Mouse (Mus musculus): ENCODE measurements around the gene Tsku. TPM values are rescaled to one million over a fixed set of nuclear protein-coding genes. Genes with fewer than 3 reads are reported as not detected.

Tsku gene
- polyA plus RNA-seq, 1 experiment from 2014 or later, result 10.9 TPM

- Histone ChIP-seq H3K4me3 (replicated peaks) (no peak overlapping the region), H3K4me1 (0 out of 2 replicates have a peak, but pooled peaks cover 2% of the 10 kb centered on the region), H3K4me2 (no peak overlapping the region), H3K9ac (no peak overlapping the region), H3K36me3 (no peaks in the 10 kb centered on the region), H3K27ac (no peak overlapping the region), H3K9me3 (no peaks in the 10 kb centered on the region), H3K27me3 (replicated peaks) (no peaks in the 10 kb centered on the region)
- 44% methylated on average over 4 of the region's 4 CpGs for WGBS
- ATAC-seq (ENCODE audit: insufficient read depth, low FRiP score, low read depth), result peak; percentile 36; the same call in 1 of the 2 replicates
Observed at GRCm38 (mm10) chr7:98383337-98383736, 22.2 kb upstream of the Tsku start.

- H3K4me3 ChIP-seq (replicated peaks), result no peak overlapping the region
- no peak overlapping the region for H3K4me2 ChIP-seq
- H3K27ac ChIP-seq, result no peak overlapping the region
- no peaks in the 10 kb centered on the region for H3K27me3 ChIP-seq (replicated peaks)
- WGBS, result 73% methylated on average over 6 of the region's 6 CpGs
- no peak overlapping the region for H3K9ac ChIP-seq
- no peak for ATAC-seq (ENCODE audit: insufficient read depth, low FRiP score, low read depth)
- H3K9me3 ChIP-seq, result no peaks in the 10 kb centered on the region
- no peaks in the 10 kb centered on the region for H3K36me3 ChIP-seq
- H3K4me1 ChIP-seq, result 0 out of 2 replicates have a peak, but pooled peaks cover 2% of the 10 kb centered on the region
Observed at GRCm38 (mm10) chr7:98382784-98383183, 21.7 kb upstream of the Tsku start.

- H3K36me3 ChIP-seq, result no peaks in the 10 kb centered on the region
- no peak overlapping the region for H3K4me2 ChIP-seq
- no peak overlapping the region for H3K4me3 ChIP-seq (replicated peaks)
- no peaks in the 10 kb centered on the region for H3K27me3 ChIP-seq (replicated peaks)
- WGBS, result 71% methylated on average over 6 of the region's 6 CpGs
- H3K9ac ChIP-seq, result no peak overlapping the region
- H3K9me3 ChIP-seq, result no peaks in the 10 kb centered on the region
- 0 out of 2 replicates have a peak, but pooled peaks cover 2% of the 10 kb centered on the region for H3K4me1 ChIP-seq
- H3K27ac ChIP-seq, result no peak overlapping the region
- no peak for ATAC-seq (ENCODE audit: insufficient read depth, low FRiP score, low read depth)
Observed at GRCm38 (mm10) chr7:98380224-98380925, 19.2 kb upstream of the Tsku start.

GRCm38 (mm10) chr7:98379232-98379631 is 18.1 kb upstream of the Tsku start:
- H3K4me1 ChIP-seq, result 0 out of 2 replicates have a peak, but pooled peaks cover 2% of the 10 kb centered on the region
- 75% methylated on average over 4 of the region's 4 CpGs for WGBS
- H3K9me3 ChIP-seq, result no peaks in the 10 kb centered on the region
- ATAC-seq (ENCODE audit: insufficient read depth, low FRiP score, low read depth), result no peak
- no peaks in the 10 kb centered on the region for H3K36me3 ChIP-seq
- H3K4me2 ChIP-seq, result no peak overlapping the region
- no peak overlapping the region for H3K27ac ChIP-seq
- no peaks in the 10 kb centered on the region for H3K27me3 ChIP-seq (replicated peaks)
- H3K4me3 ChIP-seq (replicated peaks), result no peak overlapping the region
- no peak overlapping the region for H3K9ac ChIP-seq

DNA sequence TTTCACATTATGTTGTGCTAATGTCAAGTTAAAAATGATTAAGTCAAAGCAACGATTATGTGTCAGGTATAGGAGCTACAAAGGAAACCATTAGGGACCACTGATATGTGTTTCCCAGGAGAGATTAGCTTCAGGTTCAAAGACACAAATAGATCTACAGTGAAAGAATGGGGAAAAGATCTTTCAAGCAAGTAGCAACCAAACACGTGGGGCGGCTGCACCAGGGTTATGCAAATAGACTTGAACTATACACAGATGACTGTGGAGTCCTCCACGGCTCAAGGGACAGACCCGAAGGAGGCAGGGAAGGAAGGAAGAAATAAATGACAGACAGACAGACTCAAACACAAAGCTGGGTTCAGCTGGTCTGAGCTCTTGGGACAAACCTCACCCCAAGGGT is 16.1 kb upstream of the Tsku start:
- Histone ChIP-seq H3K9ac (no peak overlapping the region), H3K27me3 (replicated peaks) (no peaks in the 10 kb centered on the region), H3K4me3 (replicated peaks) (no peak overlapping the region), H3K27ac (no peak overlapping the region), H3K4me2 (no peak overlapping the region), H3K4me1 (no peaks in the 10 kb centered on the region), H3K36me3 (no peaks in the 10 kb centered on the region), H3K9me3 (no peaks in the 10 kb centered on the region)
- WGBS, result 49% methylated on average over 5 of the region's 5 CpGs
- peak; percentile 52; the same call in 1 of the 2 replicates for ATAC-seq (ENCODE audit: insufficient read depth, low FRiP score, low read depth)

DNA sequence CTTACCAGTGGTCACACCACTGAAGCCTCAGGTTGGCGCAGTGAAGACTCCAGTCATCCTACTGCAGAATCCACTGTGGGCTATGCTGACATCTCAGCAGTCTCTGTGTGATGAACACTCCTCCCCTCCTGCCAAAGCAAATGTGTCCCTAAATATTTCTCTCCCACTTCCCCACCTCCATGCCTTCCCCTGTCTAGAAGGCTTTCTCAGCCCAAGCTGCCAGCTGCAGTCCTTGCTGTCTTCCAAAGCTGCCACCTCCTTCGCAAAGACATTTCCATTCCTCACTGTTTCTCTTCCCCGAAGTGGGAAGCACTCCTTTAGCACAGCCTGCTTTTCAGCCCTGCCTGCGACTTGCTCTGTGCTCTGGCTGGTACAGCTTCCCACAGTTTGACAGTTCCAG is 10.0 kb upstream of the Tsku start:
- Histone ChIP-seq H3K4me2 (no peak overlapping the region), H3K9ac (no peak overlapping the region), H3K27ac (no peak overlapping the region), H3K4me1 (no peaks in the 10 kb centered on the region), H3K4me3 (replicated peaks) (no peak overlapping the region), H3K36me3 (no peaks in the 10 kb centered on the region), H3K9me3 (no peaks in the 10 kb centered on the region), H3K27me3 (replicated peaks) (peaks cover 4% of the 10 kb centered on the region; the same call in 1 of the 2 replicates)
- ATAC-seq (ENCODE audit: insufficient read depth, low FRiP score, low read depth), result no peak
- 39% methylated on average over 4 of the region's 4 CpGs for WGBS

- Histone ChIP-seq H3K4me1 (no peaks in the 10 kb centered on the region), H3K27ac (no peak overlapping the region), H3K36me3 (no peaks in the 10 kb centered on the region), H3K9ac (no peak overlapping the region), H3K27me3 (replicated peaks) (peaks cover 4% of the 10 kb centered on the region; the same call in 1 of the 2 replicates), H3K4me3 (replicated peaks) (no peak overlapping the region), H3K9me3 (no peaks in the 10 kb centered on the region), H3K4me2 (no peak overlapping the region)
- 60% methylated on average over 10 of the region's 10 CpGs for WGBS
- ATAC-seq (ENCODE audit: insufficient read depth, low FRiP score, low read depth), result no peak
Observed at GRCm38 (mm10) chr7:98369762-98370369, 8.7 kb upstream of the Tsku start.

DNA sequence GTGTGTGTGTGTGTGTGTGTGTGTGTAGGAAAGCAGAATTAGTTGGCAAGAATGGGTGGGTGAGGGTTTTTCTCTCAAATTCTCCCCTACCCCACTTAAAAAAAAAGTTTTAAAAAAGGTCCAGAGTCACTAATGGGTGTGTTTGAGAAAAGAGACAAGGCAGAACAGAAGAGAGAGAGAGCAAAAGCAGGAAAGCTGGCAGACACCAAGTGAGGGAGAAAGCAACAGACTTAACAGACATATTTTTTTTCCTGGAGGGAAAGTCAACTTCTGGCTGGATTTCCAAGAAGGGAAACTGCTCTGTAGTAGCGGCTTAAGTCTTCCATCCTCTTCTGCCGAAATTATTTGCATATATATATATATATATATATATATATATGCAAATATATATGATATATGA is 534 bp upstream of the Tsku start:
- ATAC-seq (ENCODE audit: insufficient read depth, low FRiP score, low read depth), result no peak
- Histone ChIP-seq H3K9me3 (no peaks in the 10 kb centered on the region), H3K27me3 (replicated peaks) (no peaks in the 10 kb centered on the region), H3K4me2 (peak overlapping the region; percentile 75), H3K4me1 (peaks cover 25% of the 10 kb centered on the region), H3K27ac (peak overlapping the region; percentile 94), H3K4me3 (replicated peaks) (peak overlapping the region; percentile 77), H3K36me3 (no peaks in the 10 kb centered on the region), H3K9ac (no peak overlapping the region)
- WGBS, result 17% methylated on average over 2 of the region's 2 CpGs

- peak overlapping the region; percentile 77 for H3K4me3 ChIP-seq (replicated peaks)
- no peaks in the 10 kb centered on the region for H3K36me3 ChIP-seq
- ATAC-seq (ENCODE audit: insufficient read depth, low FRiP score, low read depth), result no peak; the same call in 1 of the 2 replicates
- H3K27me3 ChIP-seq (replicated peaks), result no peaks in the 10 kb centered on the region
- H3K27ac ChIP-seq, result peak overlapping the region; percentile 94
- H3K9ac ChIP-seq, result peak overlapping the region; percentile 66
- no peaks in the 10 kb centered on the region for H3K9me3 ChIP-seq
- peaks cover 34% of the 10 kb centered on the region for H3K4me1 ChIP-seq
- WGBS, result 0% methylated on average over 20 of the region's 20 CpGs
- H3K4me2 ChIP-seq, result peak overlapping the region; percentile 75
Observed at GRCm38 (mm10) chr7:98360621-98360990, 522 bp downstream of the Tsku start.

GRCm38 (mm10) chr7:98359951-98360620 is 1.0 kb downstream of the Tsku start:
- peak; percentile 25; the same call in 1 of the 2 replicates for ATAC-seq (ENCODE audit: insufficient read depth, low FRiP score, low read depth)
- 2% methylated on average over 33 of the region's 33 CpGs for WGBS
- H3K36me3 ChIP-seq, result no peaks in the 10 kb centered on the region
- H3K9ac ChIP-seq, result peak overlapping the region; percentile 66
- H3K4me2 ChIP-seq, result peak overlapping the region; percentile 75
- no peaks in the 10 kb centered on the region for H3K9me3 ChIP-seq
- H3K4me1 ChIP-seq, result peaks cover 40% of the 10 kb centered on the region
- no peaks in the 10 kb centered on the region for H3K27me3 ChIP-seq (replicated peaks)
- H3K27ac ChIP-seq, result peak overlapping the region; percentile 94
- peak overlapping the region; percentile 77 for H3K4me3 ChIP-seq (replicated peaks)

GRCm38 (mm10) chr7:98358016-98358415 is 3.1 kb downstream of the Tsku start:
- Histone ChIP-seq H3K27ac (no peak overlapping the region), H3K27me3 (replicated peaks) (no peaks in the 10 kb centered on the region), H3K36me3 (no peaks in the 10 kb centered on the region), H3K4me2 (no peak overlapping the region), H3K9ac (no peak overlapping the region), H3K9me3 (no peaks in the 10 kb centered on the region), H3K4me3 (replicated peaks) (no peak overlapping the region), H3K4me1 (peaks cover 54% of the 10 kb centered on the region)
- 67% methylated on average over 1 of the region's 1 CpGs for WGBS
- no peak for ATAC-seq (ENCODE audit: insufficient read depth, low FRiP score, low read depth)

GRCm38 (mm10) chr7:98357324-98357723 is 3.8 kb downstream of the Tsku start:
- WGBS, result 78% methylated on average over 5 of the region's 5 CpGs
- H3K36me3 ChIP-seq, result no peaks in the 10 kb centered on the region
- H3K9ac ChIP-seq, result no peak overlapping the region
- H3K4me3 ChIP-seq (replicated peaks), result no peak overlapping the region
- no peak for ATAC-seq (ENCODE audit: insufficient read depth, low FRiP score, low read depth)
- no peaks in the 10 kb centered on the region for H3K9me3 ChIP-seq
- H3K4me1 ChIP-seq, result peaks cover 53% of the 10 kb centered on the region
- no peak overlapping the region for H3K4me2 ChIP-seq
- H3K27me3 ChIP-seq (replicated peaks), result no peaks in the 10 kb centered on the region
- H3K27ac ChIP-seq, result no peak overlapping the region
